Mouse (Mus musculus) embryonic fibroblast, embryonic 13.5 days (primary cell): ENCODE measurements around the gene Arpp21.

Source experiments
- CTCF ChIP-seq: IDR thresholded peaks from 2 replicates; pipeline ENCODE4 v1.5.1; 2011; ENCODE audit warnings: mild to moderate bottlenecking, control low read depth, low read length, moderate library complexity, borderline replicate concordance; ENCODE audit not compliant: insufficient read depth
- POLR2A ChIP-seq: IDR thresholded peaks from 2 replicates; pipeline ENCODE4 v1.6.1; 2011; ENCODE audit warnings: low read depth, mild to moderate bottlenecking, control low read depth, low read length, moderate library complexity

DNA sequence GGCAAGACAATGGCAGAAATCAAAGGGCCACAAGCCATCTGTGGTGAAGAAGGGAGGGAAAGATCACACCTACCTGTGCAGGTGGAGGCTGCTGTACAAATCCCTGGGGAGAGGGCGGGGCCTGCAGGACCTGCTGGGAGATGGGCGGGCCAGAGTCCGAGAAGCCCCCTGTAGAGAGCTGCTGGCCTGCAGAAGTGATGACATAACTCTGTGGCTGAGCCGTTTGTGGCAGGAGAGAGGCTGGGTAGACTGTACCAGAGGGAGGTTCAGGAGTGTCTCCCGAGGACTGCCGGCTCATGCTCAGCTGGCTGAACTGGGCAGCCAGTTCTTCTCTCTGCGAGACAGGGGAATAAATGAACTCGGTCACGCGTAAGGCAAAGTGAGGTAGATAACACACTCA lies 111.1 kb downstream of the Arpp21 start:
- no peak for TF ChIP-seq CTCF
- no peak for TF ChIP-seq POLR2A
